Comparison of ENCODE assay signal across 8 mouse cellular contexts in the genomic region with DNA sequence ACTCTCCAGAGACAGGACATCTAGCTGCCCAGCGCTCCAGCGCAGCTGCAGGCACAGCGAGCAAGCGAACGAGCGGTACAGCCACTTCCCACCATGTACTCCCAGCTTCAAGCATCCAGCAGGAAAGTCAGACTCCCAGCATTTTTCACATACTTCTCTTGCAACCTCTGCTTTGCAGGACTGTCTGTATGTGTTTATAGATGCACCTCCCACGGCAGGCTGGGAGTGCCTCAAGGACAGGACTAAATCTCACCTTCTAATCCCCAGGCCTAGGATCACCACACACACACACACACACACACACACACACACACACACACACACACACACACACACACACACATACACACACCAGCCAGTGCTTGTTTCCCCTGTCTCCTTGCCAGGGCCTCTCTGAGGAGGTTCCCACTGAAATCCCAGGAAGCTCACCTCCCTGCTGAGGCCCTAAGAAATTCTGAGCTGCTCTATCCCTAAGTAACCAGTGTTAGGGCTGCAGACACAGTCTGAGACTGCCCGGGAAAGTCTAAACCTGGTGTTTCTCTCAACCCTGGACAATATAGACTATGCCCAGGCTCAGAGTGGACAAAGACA. TPM values are rescaled to one million over a fixed set of nuclear protein-coding genes. Genes with fewer than 3 reads are reported as not detected.
DNase-seq lines count a peak whose midpoint lies in the region; ATAC-seq and TF ChIP-seq lines count a peak whose summit lies in the region.

No protein-coding gene starts in this region.

- no peaks in the 10 kb centered on the region for H3K9me3 ChIP-seq in heart, embryonic 10.5 days
- H3K9me3 ChIP-seq in hindbrain, embryonic 11.5 days (ENCODE audit: control insufficient read depth, low read length), result no peaks in the 10 kb centered on the region
- no peaks in the 10 kb centered on the region for H3K9me3 ChIP-seq in midbrain, embryonic 15.5 days

- peaks cover 97% of the 10 kb centered on the region for H3K4me1 ChIP-seq in heart, embryonic 10.5 days
- H3K4me1 ChIP-seq in hindbrain, embryonic 11.5 days (replicated peaks; ENCODE audit: control insufficient read depth, insufficient read depth, low read length), result peaks cover 12% of the 10 kb centered on the region
- peaks cover 78% of the 10 kb centered on the region for H3K4me1 ChIP-seq in midbrain, embryonic 15.5 days

- TF ChIP-seq CTCF in brain, embryonic 14.5 days (IDR thresholded peaks at IDR 0.05; ENCODE audit: borderline replicate concordance, extremely low read depth, insufficient read depth, insufficient read length), result no peak

- peak; percentile 79 for DNase-seq in heart, embryonic 10.5 days (ENCODE audit: low spot score)
- DNase-seq in heart, postnatal 36 days, result no peak
- DNase-seq in brain, embryonic 14.5 days (ENCODE audit: low read depth), result peak; percentile 57
- no peak for DNase-seq in hindbrain, embryonic 11.5 days (ENCODE audit: low spot score)
- DNase-seq in gastrocnemius, adult 18-20 months (ENCODE audit: low spot score), result no peak
- no peak for DNase-seq in layer of hippocampus, postnatal 14 days (ENCODE audit: low spot score in 2 of 2)
- DNase-seq in gastrocnemius, postnatal 14 days, result no peak

- no peaks in the 10 kb centered on the region for H3K27me3 ChIP-seq in heart, embryonic 10.5 days (ENCODE audit: insufficient read depth, poor library complexity, severe bottlenecking)
- no peaks in the 10 kb centered on the region for H3K27me3 ChIP-seq in hindbrain, embryonic 11.5 days (ENCODE audit: control insufficient read depth, insufficient read depth, low read length)
- H3K27me3 ChIP-seq in midbrain, embryonic 15.5 days (replicated peaks), result no peaks in the 10 kb centered on the region

- peaks cover 19% of the 10 kb centered on the region; the same call in 1 of the 2 replicates for H3K36me3 ChIP-seq in heart, embryonic 10.5 days
- no peaks in the 10 kb centered on the region for H3K36me3 ChIP-seq in hindbrain, embryonic 11.5 days (ENCODE audit: control insufficient read depth, insufficient read depth, low read length)
- no peaks in the 10 kb centered on the region for H3K36me3 ChIP-seq in midbrain, embryonic 15.5 days (replicated peaks)

- no peak for ATAC-seq in hindbrain, embryonic 11.5 days (ENCODE audit: low FRiP score)
- ATAC-seq in midbrain, embryonic 15.5 days (replicated peaks), result no peak

- no peak for TF ChIP-seq POLR2A in brain, embryonic 14.5 days (IDR thresholded peaks at IDR 0.05; ENCODE audit: borderline replicate concordance, extremely low read depth, insufficient read depth, insufficient read length, poor library complexity, severe bottlenecking)

- H3K27ac ChIP-seq in heart, embryonic 10.5 days, result peak overlapping the region; percentile 83
- H3K27ac ChIP-seq in hindbrain, embryonic 11.5 days (ENCODE audit: low read depth, low read length), result peak overlapping the region; percentile 34; the same call in 1 of the 2 replicates
- H3K27ac ChIP-seq in midbrain, embryonic 15.5 days, result peak overlapping the region; percentile 65

- H3K4me3 ChIP-seq in heart, embryonic 10.5 days, result peak overlapping the region; percentile 36
- H3K4me3 ChIP-seq in hindbrain, embryonic 11.5 days (ENCODE audit: low read depth, low read length), result no peak overlapping the region
- no peak overlapping the region for H3K4me3 ChIP-seq in midbrain, embryonic 15.5 days

- no peak overlapping the region for H3K9ac ChIP-seq in hindbrain, embryonic 11.5 days (ENCODE audit: low read depth, low read length)
- H3K9ac ChIP-seq in midbrain, embryonic 15.5 days, result no peak overlapping the region

- 14% methylated on average over 8 of the region's 8 CpGs for WGBS in heart, embryonic 10.5 days
- WGBS in hindbrain, embryonic 11.5 days, result 52% methylated on average over 8 of the region's 8 CpGs
- 21% methylated on average over 8 of the region's 8 CpGs for WGBS in midbrain, embryonic 15.5 days

- H3K4me2 ChIP-seq in hindbrain, embryonic 11.5 days (replicated peaks; ENCODE audit: low read depth, low read length), result no peak overlapping the region
- H3K4me2 ChIP-seq in midbrain, embryonic 15.5 days, result no peak overlapping the region

- intact Hi-C loops in heart, postnatal 36 days (cut with DNase I), result no loop called here
- intact Hi-C loops in gastrocnemius, postnatal 14 days (cut with DNase I; ENCODE audit: low total_unique reads), result no loop called here

RNA-seq across cellular contexts. Expression of gene Kirrel, which starts 9.2 kb away (rescaled TPM):
- polyA plus RNA-seq in heart, embryonic 10.5 days (2016; fragmentation: Nextera tagmentation; extraction: Ambion mirVana), result 17.9 and 27.9 TPM in 2 replicates
- total RNA-seq in heart, postnatal 36 days (2021), result 1 to 10 TPM; 6.8 to 7.6 TPM
- 19.3 and 22.9 TPM in 2 replicates for polyA plus RNA-seq in brain, embryonic 14.5 days (2012; rRNA removed)
- 7.3 and 11.5 TPM in 2 replicates for polyA plus RNA-seq in hindbrain, embryonic 11.5 days (2014; fragmentation: Nextera tagmentation; extraction: Ambion mirVana)
- polyA plus RNA-seq in midbrain, embryonic 15.5 days (2015; fragmentation: Nextera tagmentation; extraction: Ambion mirVana), result 7.4 and 8.3 TPM in 2 replicates
- 1 to 10 TPM; 2.7 to 4.9 TPM for total RNA-seq in gastrocnemius, adult 18-20 months (2021)
- 1 to 10 TPM; 4.7 to 4.8 TPM for total RNA-seq in layer of hippocampus, postnatal 14 days (2021)
- total RNA-seq in gastrocnemius, postnatal 14 days (2021), result 10 to 100 TPM in 1 of 2 experiments, 1 to 10 TPM in 1; 8.4 to 10.5 TPM

Comparison
In these comparisons a context has a peak if more than half of its experiments do, and no peak if none do; other contexts are left out.
1. DNase-seq: peak in heart, embryonic 10.5 days (single experiment) and brain, embryonic 14.5 days (single experiment); none in heart, postnatal 36 days (0 of 2), hindbrain, embryonic 11.5 days (single experiment), gastrocnemius, adult 18-20 months (single experiment), layer of hippocampus, postnatal 14 days (0 of 2) and gastrocnemius, postnatal 14 days (single experiment).
2. Peak in every context shown above with its lines, with median percentiles within 50 percentile points of each other: H3K27ac ChIP-seq.